Mouse (Mus musculus) cerebellum, postnatal 4 days (tissue): ENCODE results near the gene 4930447C04Rik.

Experiments
- DNase-seq, 2 experiments: peaks; one replicate each; pipeline ENCODE4 v3.0.0; 2022; ENCODE audit warnings: low spot score in 2 of 2, mixed read lengths in 1 of 2

The 4930447C04Rik gene

GRCm38 (mm10) chr12:72841500-72841899, 99.1 kb downstream of the 4930447C04Rik start:
- DNase-seq: no peak

GRCm38 (mm10) chr12:72837302-72837701, 103.3 kb downstream of the 4930447C04Rik start:
- no peak for DNase-seq

- DNase-seq: no peak
Measured at GRCm38 (mm10) chr12:72835518-72836015, 105.0 kb downstream of the 4930447C04Rik start.

GRCm38 (mm10) chr12:72834773-72835517, 105.6 kb downstream of the 4930447C04Rik start:
- no peak for DNase-seq

GRCm38 (mm10) chr12:72831711-72832432, 108.7 kb downstream of the 4930447C04Rik start:
- DNase-seq: peak; percentile 38 to 48
